8 mouse cellular contexts compared by ENCODE assay signal in genomic region chr13:94976219-94977186, GRCm38 (mm10). TPM values are rescaled to one million over a fixed set of nuclear protein-coding genes. Genes with fewer than 3 reads are reported as not detected.
A peak's percentile ranks its signal among the peaks of the same experiment; 100 is the strongest.
DNase-seq lines count a peak whose midpoint lies in the region; ATAC-seq lines count a peak whose summit lies in the region.

Wdr41 (plus strand) TSS chr13:94976344.

- 1% methylated on average over 57 of the region's 68 CpGs for WGBS in lung, embryonic 16.5 days

- H3K4me2 ChIP-seq in lung, embryonic 16.5 days (ENCODE audit: low read depth, low read length) = peak within 1 kb of the TSS; percentile 60

- peaks cover 14% of the 10 kb centered on the region; the same call in 1 of the 2 replicates for H3K4me1 ChIP-seq in lung, embryonic 16.5 days (replicated peaks; ENCODE audit: control insufficient read depth, insufficient read depth, low read length)

- H3K36me3 ChIP-seq in lung, embryonic 16.5 days (ENCODE audit: control insufficient read depth, insufficient read depth, low read length) = no peaks in the 10 kb centered on the region

- DNase-seq in MEL-GATA-1-ER (ENCODE audit: extremely low read depth, low read depth) = peak; percentile 77
- peak; percentile 92 for DNase-seq in cerebellum, adult 8-10 months
- peak; percentile 97 for DNase-seq in forelimb bud, embryonic 11.5 days (ENCODE audit: low read depth, low spot score)
- DNase-seq in layer of hippocampus, adult 9-10 months (ENCODE audit: low spot score) = peak; percentile 74
- peak; percentile 71 for DNase-seq in ovary, postnatal 10 days (ENCODE audit: low spot score)
- peak; percentile 78 to 92 for DNase-seq in thymus, postnatal 10 days (ENCODE audit: low spot score in 2 of 2)

- H3K27ac ChIP-seq in lung, embryonic 16.5 days (ENCODE audit: low read length) = peak within 1 kb of the TSS; percentile 98

- peak within 1 kb of the TSS; percentile 99 for H3K9ac ChIP-seq in lung, embryonic 16.5 days (ENCODE audit: low read length)

- peak within 1 kb of the TSS; percentile 82 for H3K4me3 ChIP-seq in lung, embryonic 16.5 days (ENCODE audit: low read length)

- H3K9me3 ChIP-seq in lung, embryonic 16.5 days (ENCODE audit: control insufficient read depth, low read length) = no peaks in the 10 kb centered on the region

- ATAC-seq in hematopoietic stem cell, adult 5-6 weeks (replicated peaks in 1 of 2; ENCODE audit: insufficient read depth in 1 of 2, low FRiP score in 2 of 2, low TSS enrichment in 1 of 2, low read depth in 1 of 2, poor library complexity in 2 of 2, severe bottlenecking in 2 of 2) = peak; percentile 88 to 93
- ATAC-seq in lung, embryonic 16.5 days (ENCODE audit: low read depth) = peak; percentile 99

- no peaks in the 10 kb centered on the region for H3K27me3 ChIP-seq in lung, embryonic 16.5 days (ENCODE audit: control insufficient read depth, insufficient read depth, low read depth, low read length)

RNA-seq across cellular contexts. Expression of gene Wdr41, which starts in this region (rescaled TPM):
- 30.0 and 31.8 TPM in 2 replicates for total RNA-seq in hematopoietic stem cell, adult 5-6 weeks (2017)
- 18.9 and 19.9 TPM in 2 replicates for polyA plus RNA-seq in lung, embryonic 16.5 days (2015; fragmentation: Nextera tagmentation; extraction: Ambion mirVana)

Comparison
In these comparisons a context has a peak if more than half of its experiments do, and no peak if none do; other contexts are left out.
1. Peak in every context shown above with its lines: DNase-seq, ATAC-seq, H3K4me3 ChIP-seq and H3K27ac ChIP-seq.